Mouse (Mus musculus) liver, adult 2 months (tissue): ENCODE results near the gene Crlf3. TPM values are rescaled to one million over a fixed set of nuclear protein-coding genes. Genes with fewer than 3 reads are reported as not detected.
"Not testable (repeated sequence)": the region's sequence is repeated elsewhere in the genome, so short reads cannot be mapped to it uniquely, and the experiment has no call there.

Source experiments
- DNase-seq: peaks from one replicate; pipeline ENCODE4 v3.0.0-alpha.2; 2011; ENCODE audit warnings: low read depth, low spot score; ENCODE audit errors: extremely low read depth
- H3K27ac ChIP-seq: fragments of 200-500 bp; replicated peaks from 2 replicates; pipeline ENCODE4 v1.5.1; 2012; ENCODE audit warnings: low read depth, mild to moderate bottlenecking, control low read depth, inconsistent platforms, low read length; ENCODE audit not compliant: insufficient read depth
- H3K27me3 ChIP-seq: fragments of 200-500 bp; 2 replicates; pipeline ENCODE4 v1.6.1; 2012; ENCODE audit warnings: mild to moderate bottlenecking, moderate library complexity, low read length, inconsistent platforms; ENCODE audit not compliant: control insufficient read depth, insufficient read depth
- H3K36me3 ChIP-seq: fragments of 200-500 bp; 2 replicates; pipeline ENCODE4 v1.6.1; 2012; ENCODE audit warnings: low read length, inconsistent platforms; ENCODE audit not compliant: control insufficient read depth, insufficient read depth
- H3K4me1 ChIP-seq: fragments of 200-500 bp; 2 replicates; pipeline ENCODE4 v1.6.1; 2011; ENCODE audit warnings: low read length; ENCODE audit not compliant: control insufficient read depth, insufficient read depth
- H3K4me3 ChIP-seq: fragments of 200-500 bp; 2 replicates; pipeline ENCODE4 v1.5.1; 2011; ENCODE audit warnings: low read depth, mild to moderate bottlenecking, control low read depth, low read length, moderate library complexity; ENCODE audit not compliant: insufficient read depth
- H3K79me2 ChIP-seq: fragments of 200-500 bp; 2 replicates; pipeline ENCODE4 v1.6.1; 2012; ENCODE audit warnings: inconsistent platforms, mild to moderate bottlenecking, low read length, moderate library complexity; ENCODE audit not compliant: control insufficient read depth, insufficient read depth
- H3K9ac ChIP-seq: fragments of 200-500 bp; 2 replicates; pipeline ENCODE4 v1.6.1; 2012; ENCODE audit warnings: low read depth, mild to moderate bottlenecking, control low read depth, inconsistent platforms, low read length
- CTCF ChIP-seq: fragments of 200-500 bp; IDR thresholded peaks from 2 replicates; pipeline ENCODE4 v1.5.1; 2011; ENCODE audit warnings: low read depth, low read length, control low read depth
- POLR2A ChIP-seq: fragments of 200-500 bp; IDR thresholded peaks from 2 replicates; pipeline ENCODE4 v1.6.1; 2011; ENCODE audit warnings: low read length, control low read depth; ENCODE audit not compliant: insufficient read depth; ENCODE audit errors: extremely low read depth
- WGBS: fragments of 180-500 bp; shearing (Covaris S2); methylation state at CpG from one replicate; pipeline ENCODE4 v1.1.7; 2018; 5-methylcytosine and 5-hydroxymethylcytosine counted together
- polyA plus RNA-seq: library from polyadenylated mRNA; depleted of rRNA; stranded (reverse); fragments of >200 nt; gene quantifications from 2 replicates; pipeline ENCODE4 v1.2.3, GENCODE M21; 2012
- total RNA-seq: library from RNA; depleted of rRNA; stranded (reverse); fragments of >200 nt; gene quantifications from 2 replicates; pipeline ENCODE4 v1.2.3, GENCODE M21; 2014

Gene Crlf3
- total and polyA plus RNA-seq, 2 experiments: 4.1 to 10.4 TPM

GRCm38 (mm10) chr11:80075608-80076277 lies 5.0 kb downstream of the Crlf3 start:
- Histone ChIP-seq H3K4me3 (no peak overlapping the region), H3K27ac (0 out of 2 replicates have a peak overlapping the region, but pooled peaks have one; percentile 16), H3K4me1 (no peaks in the 10 kb centered on the region), H3K79me2 (peaks cover 5% of the 10 kb centered on the region; the same call in 1 of the 2 replicates), H3K9ac (no peak overlapping the region), H3K36me3 (no peaks in the 10 kb centered on the region), H3K27me3 (no peaks in the 10 kb centered on the region)
- no peak for DNase-seq
- WGBS: 85% methylated on average over 5 of the region's 5 CpGs
- TF ChIP-seq POLR2A (no peak), CTCF (no peak)

DNA sequence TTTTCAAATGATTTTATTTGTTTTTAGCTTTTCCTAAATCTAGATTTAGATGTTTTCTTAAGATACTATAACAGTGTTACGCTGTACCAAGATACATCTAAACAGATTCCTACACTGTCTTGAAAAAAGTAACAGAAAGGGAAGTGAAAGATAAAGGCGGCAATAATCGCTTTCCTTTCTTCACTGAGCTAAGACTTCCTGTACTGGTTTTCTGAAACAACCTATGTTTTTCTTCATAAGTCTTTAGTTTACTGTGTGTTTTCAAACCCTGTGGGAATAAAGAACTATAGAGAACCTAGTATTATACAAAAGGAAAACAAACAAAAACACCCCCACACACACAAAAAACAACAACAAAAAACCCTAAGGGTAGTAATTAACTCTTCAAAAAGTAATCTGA lies 8.4 kb downstream of the Crlf3 start:
- no peak for TF ChIP-seq CTCF
- TF ChIP-seq POLR2A: no peak
- H3K4me3 ChIP-seq: no peak overlapping the region
- no peak for DNase-seq
- 0 out of 2 replicates have a peak, but pooled peaks cover 2% of the 10 kb centered on the region for H3K4me1 ChIP-seq
- H3K27ac ChIP-seq: no peak overlapping the region
- H3K9ac ChIP-seq: no peak overlapping the region
- WGBS: 76% methylated on average over 3 of the region's 3 CpGs
- H3K36me3 ChIP-seq: no peaks in the 10 kb centered on the region
- peaks cover 4% of the 10 kb centered on the region; the same call in 1 of the 2 replicates for H3K79me2 ChIP-seq
- no peaks in the 10 kb centered on the region for H3K27me3 ChIP-seq

- Histone ChIP-seq H3K36me3 (no peaks in the 10 kb centered on the region), H3K27me3 (no peaks in the 10 kb centered on the region), H3K27ac (no peak overlapping the region), H3K9ac (no peak overlapping the region), H3K79me2 (peaks cover 2% of the 10 kb centered on the region; the same call in 1 of the 2 replicates), H3K4me1 (0 out of 2 replicates have a peak, but pooled peaks cover 2% of the 10 kb centered on the region), H3K4me3 (no peak overlapping the region)
- 97% methylated on average over 2 of the region's 2 CpGs for WGBS
- TF ChIP-seq POLR2A (no peak), CTCF (no peak)
- no peak for DNase-seq
These were observed 9.8 kb downstream of the Crlf3 start for GRCm38 (mm10) chr11:80071039-80071438.

DNA sequence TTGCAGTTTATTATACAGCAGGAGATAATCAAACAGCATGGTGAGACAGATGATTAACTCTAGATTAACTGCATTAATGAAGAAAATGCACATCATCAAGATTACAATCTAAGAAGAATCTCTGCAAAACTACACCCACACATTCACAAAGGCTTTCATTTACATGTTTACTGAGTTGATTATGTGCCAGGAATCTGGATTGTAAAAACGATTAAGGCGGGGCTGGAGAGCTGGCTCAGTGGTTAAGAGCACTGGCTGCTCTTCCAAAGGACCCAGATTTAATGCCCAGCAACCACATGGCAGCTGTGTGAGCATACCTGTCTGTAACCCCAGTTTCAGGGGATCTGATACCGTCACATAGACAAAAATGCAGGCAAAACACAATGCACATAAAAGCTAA lies 11.0 kb downstream of the Crlf3 start:
- Histone ChIP-seq H3K4me3 (no peak overlapping the region), H3K79me2 (peaks cover 2% of the 10 kb centered on the region; the same call in 1 of the 2 replicates), H3K4me1 (0 out of 2 replicates have a peak, but pooled peaks cover 2% of the 10 kb centered on the region), H3K27me3 (no peaks in the 10 kb centered on the region), H3K27ac (no peak overlapping the region), H3K36me3 (no peaks in the 10 kb centered on the region), H3K9ac (no peak overlapping the region)
- WGBS: 36% methylated on average over 3 of the region's 3 CpGs
- DNase-seq: peak; percentile 37
- no peak for TF ChIP-seq POLR2A

- H3K79me2 ChIP-seq: peaks cover 2% of the 10 kb centered on the region; the same call in 1 of the 2 replicates
- H3K9ac ChIP-seq: no peak overlapping the region
- DNase-seq: no peak
- peaks cover 5% of the 10 kb centered on the region; the same call in 1 of the 2 replicates for H3K36me3 ChIP-seq
- no peaks in the 10 kb centered on the region for H3K27me3 ChIP-seq
- WGBS: 59% methylated on average over 5 of the region's 5 CpGs
- no peak overlapping the region for H3K4me3 ChIP-seq
- no peak for TF ChIP-seq POLR2A
- TF ChIP-seq CTCF: no peak
- 0 out of 2 replicates have a peak, but pooled peaks cover 2% of the 10 kb centered on the region for H3K4me1 ChIP-seq
- 0 out of 2 replicates have a peak overlapping the region, but pooled peaks have one; percentile 10 for H3K27ac ChIP-seq
These were observed 13.2 kb downstream of the Crlf3 start for GRCm38 (mm10) chr11:80067558-80067957.

GRCm38 (mm10) chr11:80066373-80066772 lies 14.4 kb downstream of the Crlf3 start:
- H3K4me3 ChIP-seq, H3K36me3 ChIP-seq: not testable (repeated sequence)
- WGBS: 87% methylated on average over 4 of the region's 4 CpGs

More at GRCm38 (mm10) chr11:80066373-80066772, 14.4 kb downstream of the Crlf3 start:
- not testable (repeated sequence) for H3K27ac ChIP-seq, DNase-seq, H3K4me1 ChIP-seq, H3K27me3 ChIP-seq, H3K9ac ChIP-seq, H3K79me2 ChIP-seq
